ENCODE assay signal across 19 mouse cellular contexts in the genomic region with DNA sequence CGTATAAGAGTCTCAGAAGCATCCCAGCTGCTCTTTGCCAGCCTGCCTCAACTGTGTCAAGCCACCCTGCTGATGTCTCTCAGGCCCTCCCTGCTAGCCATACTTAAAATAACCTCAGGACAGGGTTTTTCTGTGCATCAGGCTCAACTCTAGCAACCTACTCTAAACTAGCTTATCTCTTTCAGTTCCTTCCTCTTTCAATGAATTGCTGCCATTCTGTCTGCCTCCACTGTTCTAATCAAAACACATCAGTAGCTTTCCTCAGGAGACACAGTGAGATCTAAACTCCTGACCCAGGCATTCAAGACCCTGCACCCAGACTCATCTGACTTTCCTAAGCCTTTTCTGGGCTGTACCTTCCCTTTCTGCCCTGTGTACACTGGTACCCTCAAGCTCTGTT.
DNase-seq lines count a peak whose midpoint lies in the region; ATAC-seq and TF ChIP-seq lines count a peak whose summit lies in the region.
"Had no signal": no experiment of that assay in that cellular context is flagged by ENCODE, and none has a peak within 500 bp of the region (broad histone marks: within the 10 kb centered on the region; RNA-seq: fewer than 3 reads in every experiment).

No protein-coding gene starts in this region.

- no peaks in the 10 kb centered on the region for H3K27me3 ChIP-seq in heart, embryonic 11.5 days (ENCODE audit: control insufficient read depth, insufficient read depth, low read length)
- H3K27me3 ChIP-seq in heart, adult 2 months (ENCODE audit: control insufficient read depth, insufficient read depth, low read length): no peaks in the 10 kb centered on the region
- H3K27me3 ChIP-seq in heart, embryonic 15.5 days: no peaks in the 10 kb centered on the region
- H3K27me3 ChIP-seq in kidney, embryonic 14.5 days (ENCODE audit: control insufficient read depth, insufficient read depth, low read length): peaks cover 3% of the 10 kb centered on the region; the same call in 1 of the 2 replicates
- H3K27me3 ChIP-seq: CH12.LX; embryonic facial prominence, embryonic 15.5 days; forebrain, embryonic 15.5 days; hindbrain, embryonic 15.5 days had no signal

- no peak for ATAC-seq in heart, embryonic 11.5 days (replicated peaks; ENCODE audit: insufficient number of reproducible peaks, low FRiP score, low TSS enrichment)
- no peak for ATAC-seq in heart, embryonic 15.5 days (replicated peaks; ENCODE audit: insufficient number of reproducible peaks, insufficient read depth, low FRiP score, low read depth)
- peak; percentile 49; the same call in 1 of the 2 replicates for ATAC-seq in megakaryocyte, adult 5-6 weeks (ENCODE audit: poor library complexity, severe bottlenecking)
- no peak for ATAC-seq in kidney, embryonic 14.5 days (ENCODE audit: low FRiP score, low TSS enrichment)
- ATAC-seq: forebrain, embryonic 15.5 days; intestine, postnatal 0 days had no signal

- TF ChIP-seq CTCF in heart, adult 2 months (IDR thresholded peaks at IDR 0.05): no peak

- no peak for TF ChIP-seq EP300 in heart, adult 2 months (IDR thresholded peaks at IDR 0.05; ENCODE audit: insufficient read depth, low read depth, low read length)

- H3K4me2 ChIP-seq in heart, embryonic 11.5 days: no peak overlapping the region
- H3K4me2 ChIP-seq in heart, embryonic 15.5 days: no peak overlapping the region
- no peak overlapping the region for H3K4me2 ChIP-seq in kidney, embryonic 14.5 days (replicated peaks; ENCODE audit: low read depth, low read length)
- H3K4me2 ChIP-seq: embryonic facial prominence, embryonic 15.5 days; forebrain, embryonic 15.5 days; hindbrain, embryonic 15.5 days had no signal

- no peaks in the 10 kb centered on the region for H3K36me3 ChIP-seq in heart, embryonic 11.5 days (ENCODE audit: control insufficient read depth, insufficient read depth, low read length)
- H3K36me3 ChIP-seq in heart, adult 2 months (ENCODE audit: control insufficient read depth, insufficient read depth, low read length): no peaks in the 10 kb centered on the region
- no peaks in the 10 kb centered on the region for H3K36me3 ChIP-seq in heart, embryonic 15.5 days
- H3K36me3 ChIP-seq in kidney, embryonic 14.5 days (ENCODE audit: control insufficient read depth, insufficient read depth, low read length): no peaks in the 10 kb centered on the region
- H3K36me3 ChIP-seq: embryonic facial prominence, embryonic 15.5 days; forebrain, embryonic 15.5 days; hindbrain, embryonic 15.5 days had no signal

- whole genome bisulfite sequencing in heart, embryonic 11.5 days (ENCODE audit: insufficient replicate concordance): 12% methylated on average over 1 of the region's 1 CpGs
- WGBS in heart, adult 2 months: 36% methylated on average over 1 of the region's 1 CpGs
- WGBS in heart, embryonic 15.5 days: 11% methylated on average over 1 of the region's 1 CpGs
- 52% methylated on average over 1 of the region's 1 CpGs for WGBS in kidney, embryonic 14.5 days

- intact Hi-C loops in heart, adult 2 months (cut with DNase I): no loop called here

- no peak for TF ChIP-seq POLR2A in heart, adult 2 months (IDR thresholded peaks at IDR 0.05; ENCODE audit: insufficient read depth, low read depth, low read length)

- H3K4me1 ChIP-seq in heart, embryonic 11.5 days (ENCODE audit: control insufficient read depth, insufficient read depth, low read length): peaks cover 6% of the 10 kb centered on the region
- no peaks in the 10 kb centered on the region for H3K4me1 ChIP-seq in heart, adult 2 months (ENCODE audit: control insufficient read depth, insufficient read depth, low read length)
- peaks cover 6% of the 10 kb centered on the region for H3K4me1 ChIP-seq in heart, embryonic 15.5 days (replicated peaks)
- no peaks in the 10 kb centered on the region for H3K4me1 ChIP-seq in kidney, embryonic 14.5 days (ENCODE audit: control insufficient read depth, insufficient read depth, low read length)
- H3K4me1 ChIP-seq: hindbrain, embryonic 15.5 days had no signal

- no peak overlapping the region for H3K4me3 ChIP-seq in heart, embryonic 11.5 days (ENCODE audit: low read depth, low read length)
- no peak overlapping the region for H3K4me3 ChIP-seq in heart, adult 2 months
- no peak overlapping the region for H3K4me3 ChIP-seq in heart, embryonic 15.5 days
- H3K4me3 ChIP-seq in kidney, embryonic 14.5 days (ENCODE audit: low read length): no peak overlapping the region
- H3K4me3 ChIP-seq: embryonic facial prominence, embryonic 15.5 days; forebrain, embryonic 15.5 days; hindbrain, embryonic 15.5 days had no signal

- H3K27ac ChIP-seq in heart, embryonic 11.5 days (ENCODE audit: low read depth, low read length): peak overlapping the region; percentile 46; the same call in 1 of the 2 replicates
- no peak overlapping the region for H3K27ac ChIP-seq in heart, adult 2 months
- H3K27ac ChIP-seq in heart, embryonic 15.5 days: peak overlapping the region; percentile 34; the same call in 1 of the 2 replicates
- H3K27ac ChIP-seq in kidney, embryonic 14.5 days (ENCODE audit: low read depth, low read length): no peak overlapping the region
- H3K27ac ChIP-seq: embryonic facial prominence, embryonic 15.5 days; forebrain, embryonic 15.5 days; hindbrain, embryonic 15.5 days had no signal

- H3K9me3 ChIP-seq in heart, embryonic 11.5 days (replicated peaks; ENCODE audit: control insufficient read depth, low read length): no peaks in the 10 kb centered on the region
- H3K9me3 ChIP-seq in heart, embryonic 15.5 days (replicated peaks): no peaks in the 10 kb centered on the region
- H3K9me3 ChIP-seq in kidney, embryonic 14.5 days (ENCODE audit: control insufficient read depth, low read length): no peaks in the 10 kb centered on the region
- H3K9me3 ChIP-seq: embryonic facial prominence, embryonic 15.5 days; forebrain, embryonic 15.5 days; hindbrain, embryonic 15.5 days had no signal

- H3K79me2 ChIP-seq in heart, adult 2 months (replicated peaks; ENCODE audit: control insufficient read depth, insufficient read depth, low read length): no peaks in the 10 kb centered on the region

- no peak overlapping the region for H3K9ac ChIP-seq in heart, embryonic 11.5 days (ENCODE audit: low read depth, low read length)
- H3K9ac ChIP-seq in heart, adult 2 months (ENCODE audit: low read depth, low read length): no peak overlapping the region
- H3K9ac ChIP-seq in heart, embryonic 15.5 days: no peak overlapping the region
- H3K9ac ChIP-seq in kidney, embryonic 14.5 days (ENCODE audit: low read depth, low read length): no peak overlapping the region
- H3K9ac ChIP-seq: embryonic facial prominence, embryonic 15.5 days; forebrain, embryonic 15.5 days; hindbrain, embryonic 15.5 days had no signal

- no peak for DNase-seq in heart, adult 2 months
- DNase-seq in heart, adult 9 months (ENCODE audit: low spot score in 2 of 2): no peak
- no peak for DNase-seq in layer of hippocampus, adult 18-20 months (ENCODE audit: low spot score in 2 of 2)
- DNase-seq: adrenal gland, adult 8-10 months; adrenal gland, postnatal 36 days; cerebellum, adult 2 months; cerebellum, postnatal 10 days; embryo, embryonic 11 days; gastrocnemius, postnatal 10 days; kidney, adult 8-10 months had no signal

Comparison
In these comparisons a context has a peak if more than half of its experiments do, and no peak if none do; other contexts are left out.
1. H3K27ac ChIP-seq: peak in heart, embryonic 11.5 days (single experiment) and heart, embryonic 15.5 days (single experiment); none in heart, adult 2 months (single experiment) and kidney, embryonic 14.5 days (single experiment).